Mouse (Mus musculus): ENCODE measurements at regions not wholly inside any gene's neighbourhood (a gene's known extent, or its start where the extent isn't known, plus 50 kb on each side); places are given as distances from the start of the nearest gene placed in this dataset.

GRCm38 (mm10) chr8:90636770-90637169, 180.4 kb downstream of the Gm19935 start:
- no peak for DNase-seq (ENCODE audit: low read depth, low spot score)

DNA sequence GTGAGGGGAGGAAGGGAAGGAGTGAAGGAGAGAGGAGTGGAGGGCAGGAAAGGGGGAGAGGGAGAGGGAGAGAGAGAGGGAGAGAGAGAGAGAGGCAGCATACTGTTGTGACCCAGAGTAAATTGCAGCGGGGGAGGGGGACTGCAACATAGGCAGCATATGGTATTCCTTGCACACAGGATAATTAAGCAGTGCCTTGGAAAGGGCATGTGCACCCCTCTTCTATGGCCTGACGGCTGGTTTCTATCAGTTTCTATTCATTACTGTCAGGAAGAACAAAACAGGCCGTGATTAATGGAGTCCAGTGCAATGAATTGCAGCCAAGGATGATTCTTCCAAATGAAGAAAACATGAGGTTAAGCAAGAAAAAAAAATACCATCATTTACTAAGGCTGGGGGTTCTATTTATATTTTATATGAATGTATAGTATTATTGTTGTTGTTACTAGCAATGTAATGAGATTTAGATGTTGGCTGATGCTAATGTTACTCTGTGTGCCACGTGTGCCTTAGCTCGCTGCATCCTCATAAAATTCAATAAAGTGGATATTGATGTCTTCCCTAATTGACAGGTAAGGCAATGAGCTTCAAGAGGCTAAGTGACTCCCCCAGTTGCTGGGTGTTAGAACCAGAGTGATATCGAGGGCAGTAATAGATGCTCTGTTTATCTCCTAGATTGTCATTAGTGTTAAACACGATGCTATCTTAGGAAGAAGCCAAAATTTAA, 181.3 kb downstream of the Gm19935 start:
- no peak for DNase-seq (ENCODE audit: low read depth, low spot score)

DNA sequence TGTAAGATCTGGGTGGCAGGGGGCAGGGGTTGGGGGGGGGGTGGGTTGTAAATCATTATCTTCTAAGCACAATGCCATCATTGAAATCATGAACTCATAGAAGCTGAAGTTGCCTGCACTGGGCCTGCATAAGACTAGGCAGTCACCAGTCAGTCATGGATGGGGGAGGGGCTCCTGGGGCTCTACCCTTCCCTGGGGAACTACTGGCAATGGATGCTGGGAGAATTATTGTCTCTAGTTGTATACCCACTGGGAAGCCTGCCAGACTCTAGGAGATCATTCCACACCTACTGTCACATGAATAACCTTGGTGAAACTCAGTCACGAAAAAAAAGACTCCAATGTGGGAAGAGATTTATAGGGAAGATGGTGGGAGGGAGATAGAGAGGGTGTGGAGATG, 186.4 kb downstream of the Gm19935 start:
- DNase-seq (ENCODE audit: low read depth, low spot score): no peak

DNA sequence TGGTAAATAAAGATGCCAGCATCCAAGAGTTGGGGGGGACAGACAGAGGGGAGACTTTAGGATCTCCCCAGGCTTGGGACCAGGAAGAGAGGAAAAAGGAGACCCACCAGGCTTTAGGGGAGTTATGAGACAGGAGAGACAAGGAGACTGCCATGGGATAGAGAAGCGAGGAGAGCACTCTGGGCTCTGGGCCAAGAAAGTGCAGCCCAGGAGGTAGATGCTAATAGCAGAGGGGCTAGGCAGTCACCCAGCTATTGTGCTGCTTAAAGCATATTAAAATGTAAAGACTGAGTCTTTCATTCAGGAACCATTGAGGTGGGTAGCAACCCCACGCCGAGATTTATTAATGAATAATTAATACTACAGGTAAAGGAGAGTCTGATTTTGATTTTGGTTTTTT, 208.8 kb downstream of the Gm19935 start:
- DNase-seq (ENCODE audit: low read depth, low spot score): no peak

- no peak for DNase-seq (ENCODE audit: low read depth, low spot score)
Measured at GRCm38 (mm10) chr8:90600946-90601695, 216.1 kb downstream of the Gm19935 start.

DNA sequence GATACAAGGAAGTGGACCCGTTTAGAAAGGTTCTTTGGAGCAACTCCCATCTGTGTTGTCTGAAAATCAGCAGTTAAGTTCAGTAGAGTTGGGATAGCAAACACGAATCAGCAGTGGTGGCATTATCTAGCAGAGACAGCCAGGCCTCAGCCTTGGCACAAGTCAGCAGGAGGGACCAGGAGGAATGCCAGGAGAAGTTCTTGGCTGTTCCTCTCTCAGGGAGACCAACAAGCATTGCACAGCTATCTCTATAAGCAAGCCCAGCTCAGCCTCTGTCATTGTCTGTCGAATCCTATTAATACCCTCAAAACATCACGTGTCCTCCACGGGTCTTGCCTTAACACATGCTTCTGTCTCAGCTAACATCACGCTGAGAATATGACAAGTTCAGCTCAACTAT, 219.8 kb downstream of the Gm19935 start:
- DNase-seq (ENCODE audit: low read depth, low spot score): no peak

DNA sequence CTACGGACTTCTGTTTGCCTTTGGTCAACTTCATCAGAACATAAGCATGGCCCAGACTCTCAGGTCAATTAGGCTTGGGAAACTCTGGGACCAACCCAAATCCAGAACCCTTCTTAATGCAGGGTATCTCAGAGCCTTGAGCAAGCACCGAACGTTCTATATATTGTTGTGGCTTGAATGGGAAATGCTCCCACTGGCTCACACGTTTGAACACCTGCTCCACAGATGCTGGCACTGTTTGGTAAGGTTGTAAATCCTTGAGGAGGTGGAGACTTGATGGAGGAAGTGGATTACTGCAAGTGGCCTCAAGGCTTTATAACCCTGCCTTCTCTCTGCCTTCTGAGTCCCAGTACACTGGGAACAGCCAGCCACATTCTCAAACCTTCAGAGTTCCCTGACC, 231.3 kb upstream of the Tox3 start:
- no peak for DNase-seq (ENCODE audit: low read depth, low spot score)

DNA sequence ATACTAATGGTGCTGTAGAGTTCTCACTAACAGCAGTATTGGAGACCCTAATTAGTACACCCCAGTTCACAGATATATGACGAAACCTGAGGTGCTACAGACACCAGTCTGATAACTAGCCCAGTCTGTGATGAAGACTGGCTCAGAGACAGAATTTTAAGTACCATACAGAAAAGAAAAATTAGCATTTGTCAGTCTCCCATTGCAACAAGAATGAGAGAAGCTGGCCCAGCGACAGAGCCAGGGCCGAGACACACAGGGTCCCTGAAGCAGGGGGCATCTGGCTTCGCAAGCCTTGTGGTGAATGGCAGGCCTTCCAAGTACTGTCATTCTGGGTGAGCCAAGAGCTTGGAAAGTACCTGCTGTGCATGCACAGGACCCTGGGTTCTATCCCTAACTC, 228.8 kb upstream of the Tox3 start:
- no peak for DNase-seq (ENCODE audit: low read depth, low spot score)

GRCm38 (mm10) chr8:90574676-90575075, 226.5 kb upstream of the Tox3 start:
- DNase-seq (ENCODE audit: low read depth, low spot score): no peak

- DNase-seq (ENCODE audit: low read depth, low spot score): no peak
Measured at GRCm38 (mm10) chr8:90556079-90556427, 207.9 kb upstream of the Tox3 start.

DNA sequence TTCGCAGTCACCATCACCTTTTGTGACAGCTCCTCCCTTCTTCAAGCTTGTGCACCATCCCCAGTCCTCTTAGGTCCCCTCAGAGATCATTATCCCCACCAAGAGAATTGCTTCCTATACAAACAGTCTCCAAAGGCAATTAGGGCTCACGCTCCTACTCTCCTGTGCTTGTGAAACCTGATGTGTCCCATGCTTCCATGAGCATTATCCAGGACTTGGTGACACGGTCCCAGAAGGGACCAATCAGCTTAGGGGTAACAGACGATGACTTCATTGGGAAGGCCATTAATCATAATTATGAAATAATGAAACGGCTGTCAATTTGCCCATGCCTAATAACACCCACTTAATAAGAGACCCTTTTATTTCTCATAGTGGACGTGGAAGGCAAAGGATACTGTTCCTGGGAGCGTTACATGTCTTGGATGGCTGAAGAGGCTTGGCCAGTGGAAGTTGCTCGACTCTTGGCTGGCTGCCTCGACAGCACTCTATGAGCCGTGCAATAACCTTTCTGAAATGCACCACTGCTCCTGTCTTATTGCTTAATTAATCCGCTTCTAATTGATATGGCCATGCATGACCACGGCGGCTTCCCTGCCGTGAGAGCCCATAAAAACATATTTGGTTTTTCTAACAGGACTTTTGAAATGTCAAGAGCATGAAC, 207.4 kb upstream of the Tox3 start:
- DNase-seq (ENCODE audit: low read depth, low spot score): no peak

- DNase-seq (ENCODE audit: low read depth, low spot score): no peak
Measured at GRCm38 (mm10) chr8:90547276-90547675, 199.1 kb upstream of the Tox3 start.

DNA sequence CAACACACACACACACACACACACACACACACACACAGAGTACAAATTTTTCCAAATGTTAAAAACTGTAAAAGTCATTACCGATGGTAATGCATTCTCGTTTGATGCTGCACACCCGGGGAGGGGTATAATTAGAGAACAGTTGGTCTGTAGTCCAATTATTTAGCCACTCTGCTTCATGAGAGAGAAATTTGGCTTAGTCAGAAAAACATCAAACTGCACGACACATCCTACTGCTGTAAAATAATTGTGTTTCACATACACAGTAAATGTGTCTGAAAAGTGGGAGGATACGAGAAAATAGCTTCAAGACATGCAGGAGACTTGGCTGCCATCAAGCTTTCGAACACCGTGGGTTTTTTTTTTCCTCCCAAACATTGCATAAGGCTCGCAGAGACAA, 194.5 kb upstream of the Tox3 start:
- no peak for DNase-seq (ENCODE audit: low read depth, low spot score)

DNA sequence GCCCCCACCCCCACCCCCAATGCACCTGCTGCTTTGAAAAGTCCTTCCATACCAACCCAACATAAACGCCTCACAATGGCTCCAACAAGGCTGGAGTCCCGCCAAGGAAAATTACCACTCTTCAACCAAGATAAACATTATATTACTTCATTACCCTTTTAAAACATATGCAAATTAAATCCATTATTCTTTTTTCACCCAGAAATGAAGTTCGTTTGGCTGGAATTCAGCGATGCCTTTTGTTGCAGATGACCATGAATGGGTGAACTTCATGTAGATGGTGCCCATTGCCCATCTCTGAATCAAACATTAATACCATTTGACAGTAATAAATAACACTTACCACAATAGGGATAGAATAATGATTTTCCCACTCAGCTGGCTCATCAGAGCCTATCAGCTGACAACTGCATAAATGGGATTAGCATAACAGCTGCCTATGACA, 188.1 kb upstream of the Tox3 start:
- no peak for DNase-seq (ENCODE audit: low read depth, low spot score)

- no peak for DNase-seq (ENCODE audit: low read depth, low spot score)
Measured at GRCm38 (mm10) chr8:90535515-90536156, 187.5 kb upstream of the Tox3 start.

DNA sequence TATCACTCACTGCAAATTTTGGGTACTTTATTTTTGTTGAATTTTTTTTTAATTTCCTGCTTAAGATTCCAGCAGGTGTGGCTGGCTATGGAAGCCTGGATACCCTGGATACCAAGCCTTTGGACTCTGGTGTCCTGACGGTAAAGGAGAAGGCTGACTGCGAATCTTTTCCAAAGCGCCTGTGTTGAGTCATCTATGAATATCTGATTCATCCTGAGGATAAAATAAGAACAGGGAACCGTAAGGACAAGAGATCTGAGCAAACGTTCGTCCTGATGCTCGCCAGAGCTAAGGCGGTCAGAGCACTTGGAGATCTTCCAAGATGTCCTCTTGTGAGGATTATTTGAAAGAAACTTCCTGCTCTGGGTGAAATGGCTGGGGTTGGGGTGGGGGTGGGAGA, 173.2 kb upstream of the Tox3 start:
- DNase-seq (ENCODE audit: low read depth, low spot score): no peak

DNA sequence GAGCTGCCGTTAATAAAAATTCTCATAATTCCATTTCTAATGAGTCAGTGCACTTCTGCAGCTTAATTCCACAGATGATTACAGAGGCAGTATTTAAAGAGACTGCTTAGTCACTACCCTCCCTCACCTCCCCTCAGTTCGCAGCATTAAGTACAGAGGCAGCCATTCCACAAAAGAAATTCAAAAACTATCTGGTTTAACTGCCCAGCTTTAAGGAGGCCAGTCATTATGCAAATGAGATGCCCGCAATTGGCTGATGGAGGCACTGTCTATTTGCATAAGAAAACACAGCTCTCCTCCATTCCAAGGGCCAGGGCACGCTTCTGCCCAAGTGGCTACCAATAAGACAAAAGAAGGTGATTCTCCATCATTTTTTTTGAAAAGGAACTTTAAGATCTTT, 172.0 kb upstream of the Tox3 start:
- DNase-seq (ENCODE audit: low read depth, low spot score): no peak

GRCm38 (mm10) chr8:90519567-90519966, 171.4 kb upstream of the Tox3 start:
- DNase-seq (ENCODE audit: low read depth, low spot score): no peak

- DNase-seq (ENCODE audit: low read depth, low spot score): no peak
Measured at GRCm38 (mm10) chr8:90514191-90514590, 166.0 kb upstream of the Tox3 start.

- DNase-seq (ENCODE audit: low read depth, low spot score): no peak
Measured at GRCm38 (mm10) chr8:90513601-90514000, 165.5 kb upstream of the Tox3 start.

DNA sequence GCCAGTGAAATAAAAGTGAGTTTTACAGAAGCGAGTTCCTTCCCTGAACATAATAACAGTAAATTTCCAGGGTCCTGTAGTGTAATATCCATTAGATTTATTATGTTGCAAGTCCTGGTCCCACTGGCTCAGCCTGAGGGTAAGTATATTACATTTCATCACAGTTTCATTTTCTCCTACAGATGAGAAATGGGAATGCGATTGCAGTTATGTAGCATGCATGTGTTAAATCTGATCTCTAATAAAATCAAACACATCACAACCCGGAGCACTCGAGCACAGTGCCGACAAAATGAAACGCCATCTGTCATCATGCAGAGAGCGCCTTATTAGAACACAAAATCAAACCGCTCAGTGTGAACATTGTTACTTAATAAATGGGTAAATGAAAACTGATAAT, 165.0 kb upstream of the Tox3 start:
- DNase-seq (ENCODE audit: low read depth, low spot score): no peak

DNA sequence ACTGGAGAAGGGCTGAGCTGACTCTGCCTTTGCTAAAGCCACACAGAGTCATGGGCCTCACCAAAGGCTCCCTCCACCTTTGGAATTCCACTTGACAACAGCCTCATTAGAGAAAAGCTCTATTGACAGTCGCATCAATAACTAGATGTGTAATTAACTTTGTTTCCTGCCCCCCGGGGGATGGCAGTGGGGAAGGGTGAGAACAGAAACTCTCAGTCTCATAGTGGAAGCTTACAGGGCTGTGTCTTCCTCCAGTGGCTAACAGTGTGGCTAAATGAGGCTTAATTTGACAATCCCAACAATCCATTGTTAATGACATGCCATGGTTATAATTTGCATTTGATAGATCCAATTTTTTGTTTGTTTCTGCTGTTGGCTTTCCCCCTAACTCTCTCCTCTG, 164.5 kb upstream of the Tox3 start:
- DNase-seq (ENCODE audit: low read depth, low spot score): no peak

Measured in CD4-positive helper T cell, adult 2 months (primary cell).